Mouse (Mus musculus) urinary bladder, postnatal 25 days (tissue): ENCODE measurements at regions not wholly inside any gene's neighbourhood (a gene's known extent, or its start where the extent isn't known, plus 50 kb on each side); places are given as distances from the start of the nearest gene placed in this dataset.

Source experiments
- DNase-seq: peaks from one replicate; pipeline ENCODE4 v3.0.0; 2022; ENCODE audit warnings: low spot score

- DNase-seq: no peak
Observed at GRCm38 (mm10) chr9:6608428-6609283, 339.0 kb upstream of the Ddi1 start.
